Mouse (Mus musculus): ENCODE data around the gene Slc25a26.

DNA sequence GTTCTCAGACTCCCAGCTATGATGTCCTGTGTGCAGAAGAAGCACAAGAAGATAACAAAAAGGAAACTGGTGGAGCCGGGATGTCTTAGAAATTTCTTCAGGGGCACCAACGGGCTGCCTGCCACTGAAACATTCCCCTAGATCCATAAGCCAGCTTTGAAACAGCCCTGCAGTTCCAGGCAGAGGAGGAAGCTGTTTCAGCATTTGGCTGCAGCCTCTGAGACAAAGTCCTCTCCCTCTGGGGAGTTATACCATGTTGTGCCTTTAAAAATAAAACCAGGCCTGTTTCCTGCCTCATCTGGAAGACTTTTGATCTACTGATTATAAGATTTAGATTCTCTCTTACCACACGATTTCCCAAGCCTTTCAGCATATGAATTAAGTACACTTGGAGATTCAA, 144.5 kb downstream of the Slc25a26 start:
- TF ChIP-seq CTCF (conservative IDR thresholded peaks at IDR 0.05; ENCODE audit: low read length) (no peak), NANOG (IDR thresholded peaks at IDR 0.05; ENCODE audit: borderline replicate concordance, low read length) (no peak)
